Mouse (Mus musculus): ENCODE data around the gene Ogfr. TPM values are rescaled to one million over a fixed set of nuclear protein-coding genes. Genes with fewer than 3 reads are reported as not detected.

Ogfr gene
- total RNA-seq (2021) (10 to 100 TPM; 29.7 to 35.3 TPM), polyA plus RNA-seq (2012; rRNA removed) (23.4 and 42.0 TPM in 2 replicates)
- long read RNA-seq, transcript Ogfr-201 (7 exons, 2,449 nt) = major isoform, 22 of 31 reads
- long read RNA-seq, partial matches to known transcripts = 3 of 31 reads
- long read RNA-seq, other reads (novel, unspliced or antisense) = 6 of 31 reads

GRCm38 (mm10) chr2:180589123-180589831 lies at the start of gene Ogfr:
Gene Ogfr, plus strand, starts transcription at chr2:180589245.
- Histone ChIP-seq H3K9ac (ENCODE audit: low read depth, low read length) (peak within 1 kb of the TSS; percentile 100), H3K79me2 (replicated peaks; ENCODE audit: control insufficient read depth, insufficient read depth, low read length) (peaks cover 4% of the 10 kb centered on the region; the same call in 1 of the 2 replicates), H3K27me3 (ENCODE audit: control insufficient read depth, insufficient read depth, low read length) (no peaks in the 10 kb centered on the region), H3K4me1 (ENCODE audit: control insufficient read depth, insufficient read depth, low read length) (peaks cover 2% of the 10 kb centered on the region; the same call in 1 of the 2 replicates), H3K27ac (peak within 1 kb of the TSS; percentile 93), H3K36me3 (ENCODE audit: control insufficient read depth, insufficient read depth, low read length) (no peaks in the 10 kb centered on the region; the same call in 1 of the 2 replicates), H3K4me3 (peak within 1 kb of the TSS; percentile 100)
- WGBS = under 1% methylated on average over 65 of the region's 67 CpGs
- intact Hi-C loops (cut with DNase I) = no loop called here
- peak; percentile 64 for TF ChIP-seq CTCF (IDR thresholded peaks at IDR 0.05)
- peak; percentile 87 for TF ChIP-seq POLR2A (IDR thresholded peaks at IDR 0.05; ENCODE audit: insufficient read depth, low read depth, low read length)
- TF ChIP-seq EP300 (IDR thresholded peaks at IDR 0.05; ENCODE audit: insufficient read depth, low read depth, low read length) = 0 out of 2 replicates have a peak, but pooled peaks have one; percentile 39
- DNase-seq = peak; percentile 89

GRCm38 (mm10) chr2:180543675-180544074 lies 45.4 kb upstream of the Ogfr start:
- intact Hi-C loops (cut with DNase I) = no loop called here
- no peak overlapping the region for H3K9ac ChIP-seq (ENCODE audit: low read depth, low read length)
- WGBS = 79% methylated on average over 2 of the region's 2 CpGs

GRCm38 (mm10) chr2:180545046-180545445 lies 44.0 kb upstream of the Ogfr start:
- Histone ChIP-seq H3K4me1 (ENCODE audit: control insufficient read depth, insufficient read depth, low read length) (no peaks in the 10 kb centered on the region), H3K79me2 (replicated peaks; ENCODE audit: control insufficient read depth, insufficient read depth, low read length) (no peaks in the 10 kb centered on the region), H3K4me3 (no peak overlapping the region), H3K9ac (ENCODE audit: low read depth, low read length) (no peak overlapping the region), H3K27ac (no peak overlapping the region), H3K36me3 (ENCODE audit: control insufficient read depth, insufficient read depth, low read length) (no peaks in the 10 kb centered on the region), H3K27me3 (ENCODE audit: control insufficient read depth, insufficient read depth, low read length) (no peaks in the 10 kb centered on the region)
- WGBS = 55% methylated on average over 18 of the region's 18 CpGs
- intact Hi-C loops (cut with DNase I) = no loop called here
- no peak for DNase-seq
- TF ChIP-seq EP300 (IDR thresholded peaks at IDR 0.05; ENCODE audit: insufficient read depth, low read depth, low read length) (no peak), POLR2A (IDR thresholded peaks at IDR 0.05; ENCODE audit: insufficient read depth, low read depth, low read length) (no peak), CTCF (IDR thresholded peaks at IDR 0.05) (no peak)

More at GRCm38 (mm10) chr2:180543675-180544074, 45.4 kb upstream of the Ogfr start:
- TF ChIP-seq POLR2A (IDR thresholded peaks at IDR 0.05; ENCODE audit: insufficient read depth, low read depth, low read length) (no peak), CTCF (IDR thresholded peaks at IDR 0.05) (no peak), EP300 (IDR thresholded peaks at IDR 0.05; ENCODE audit: insufficient read depth, low read depth, low read length) (no peak)
- Histone ChIP-seq H3K79me2 (replicated peaks; ENCODE audit: control insufficient read depth, insufficient read depth, low read length) (no peaks in the 10 kb centered on the region), H3K36me3 (ENCODE audit: control insufficient read depth, insufficient read depth, low read length) (no peaks in the 10 kb centered on the region), H3K27me3 (ENCODE audit: control insufficient read depth, insufficient read depth, low read length) (no peaks in the 10 kb centered on the region), H3K4me3 (no peak overlapping the region), H3K4me1 (ENCODE audit: control insufficient read depth, insufficient read depth, low read length) (no peaks in the 10 kb centered on the region), H3K27ac (no peak overlapping the region)
- no peak for DNase-seq

GRCm38 (mm10) chr2:180547384-180548106 lies 41.5 kb upstream of the Ogfr start:
- Histone ChIP-seq H3K4me1 (ENCODE audit: control insufficient read depth, insufficient read depth, low read length) (no peaks in the 10 kb centered on the region), H3K27me3 (ENCODE audit: control insufficient read depth, insufficient read depth, low read length) (no peaks in the 10 kb centered on the region), H3K27ac (no peak overlapping the region), H3K36me3 (ENCODE audit: control insufficient read depth, insufficient read depth, low read length) (no peaks in the 10 kb centered on the region), H3K4me3 (no peak overlapping the region), H3K79me2 (replicated peaks; ENCODE audit: control insufficient read depth, insufficient read depth, low read length) (no peaks in the 10 kb centered on the region), H3K9ac (ENCODE audit: low read depth, low read length) (no peak overlapping the region)
- WGBS = 21% methylated on average over 8 of the region's 8 CpGs
- TF ChIP-seq CTCF (IDR thresholded peaks at IDR 0.05) (no peak), EP300 (IDR thresholded peaks at IDR 0.05; ENCODE audit: insufficient read depth, low read depth, low read length) (no peak), POLR2A (IDR thresholded peaks at IDR 0.05; ENCODE audit: insufficient read depth, low read depth, low read length) (no peak)
- intact Hi-C loops (cut with DNase I) = no loop called here
- no peak for DNase-seq

GRCm38 (mm10) chr2:180552340-180552739 lies 36.7 kb upstream of the Ogfr start:
- TF ChIP-seq EP300 (IDR thresholded peaks at IDR 0.05; ENCODE audit: insufficient read depth, low read depth, low read length) (no peak), CTCF (IDR thresholded peaks at IDR 0.05) (no peak)
- no peak overlapping the region for H3K27ac ChIP-seq
- DNase-seq = no peak
- H3K79me2 ChIP-seq (replicated peaks; ENCODE audit: control insufficient read depth, insufficient read depth, low read length) = no peaks in the 10 kb centered on the region
- 74% methylated on average over 3 of the region's 3 CpGs for WGBS
- no peak overlapping the region for H3K9ac ChIP-seq (ENCODE audit: low read depth, low read length)
- intact Hi-C loops (cut with DNase I) = no loop called here
- H3K27me3 ChIP-seq (ENCODE audit: control insufficient read depth, insufficient read depth, low read length) = no peaks in the 10 kb centered on the region
- H3K4me3 ChIP-seq = no peak overlapping the region
- no peaks in the 10 kb centered on the region for H3K4me1 ChIP-seq (ENCODE audit: control insufficient read depth, insufficient read depth, low read length)
- no peaks in the 10 kb centered on the region for H3K36me3 ChIP-seq (ENCODE audit: control insufficient read depth, insufficient read depth, low read length)
